Mouse (Mus musculus): ENCODE measurements around the gene Pmm1. TPM values are rescaled to one million over a fixed set of nuclear protein-coding genes. Genes with fewer than 3 reads are reported as not detected.

Gene Pmm1
- total and polyA plus RNA-seq, 3 experiments, result 51.8 to 140 (median 128) TPM

GRCm38 (mm10) chr15:81937098-81937972 lies 23.4 kb downstream of the Pmm1 start:
- peaks cover 20 to 60% of the 10 kb centered on the region in 2 experiments for H3K4me1 ChIP-seq (ENCODE audit: control insufficient read depth in 1 of 2, insufficient read depth in 2 of 2)
- no peak overlapping the region for H3K9ac ChIP-seq (ENCODE audit: insufficient read depth, low read depth)
- no peaks in the 10 kb centered on the region for H3K79me2 ChIP-seq (replicated peaks; ENCODE audit: control insufficient read depth, extremely low read depth, insufficient read depth, poor library complexity, severe bottlenecking)
- in situ Hi-C loops (cut with MboI; ENCODE audit: low pct_ligation_motif_present, low pct_unique_long_range_greater_than_20kb, low sequenced_read_pairs) (no loop called here), dilution Hi-C loops (cut with MboI; ENCODE audit: extremely low pct_ligation_motif_present, extremely low pct_unique_long_range_greater_than_20kb, low sequenced_read_pairs) (no loop called here)
- no peaks in the 10 kb centered on the region for H3K9me3 ChIP-seq (replicated peaks; ENCODE audit: low read length)
- no peaks in the 10 kb centered on the region for H3K27me3 ChIP-seq (replicated peaks)
- H3K4me2 ChIP-seq (ENCODE audit: insufficient read depth, low read depth, poor library complexity, severe bottlenecking), result no peak overlapping the region
- TF ChIP-seq UBTF (IDR thresholded peaks at IDR 0.05; ENCODE audit: low read depth, low read length) (no peak), NELFE (IDR thresholded peaks at IDR 0.05; ENCODE audit: low read depth, low read length) (no peak), RAD21 (IDR thresholded peaks at IDR 0.05; ENCODE audit: low read depth, low read length) (no peak), MAX (IDR thresholded peaks at IDR 0.05; ENCODE audit: low read length) (no peak), MYC (IDR thresholded peaks at IDR 0.05; ENCODE audit: low read depth, low read length) (no peak), ZMIZ1 (IDR thresholded peaks at IDR 0.05; ENCODE audit: low read depth, low read length) (no peak), ETS1 (conservative IDR thresholded peaks at IDR 0.05; ENCODE audit: low read depth, low read length) (no peak), JUN (IDR thresholded peaks at IDR 0.05; ENCODE audit: insufficient read depth, low read depth, low read length) (no peak), PAX5 (IDR thresholded peaks at IDR 0.05; ENCODE audit: low read length) (no peak), TBP (conservative IDR thresholded peaks at IDR 0.05; ENCODE audit: low read depth, low read length) (no peak), BHLHE40 (IDR thresholded peaks at IDR 0.05; ENCODE audit: low read depth, low read length) (no peak), IRF4 (IDR thresholded peaks at IDR 0.05; ENCODE audit: low read depth, low read length) (no peak), SMC3 (IDR thresholded peaks at IDR 0.05; ENCODE audit: low read depth, low read length) (no peak), GABPA (IDR thresholded peaks at IDR 0.05; ENCODE audit: insufficient replicate concordance, low read depth, low read length) (no peak), USF2 (conservative IDR thresholded peaks at IDR 0.05; ENCODE audit: low read depth, low read length) (no peak), ELF1 (IDR thresholded peaks at IDR 0.05; ENCODE audit: low read depth, low read length) (no peak), EP300 (IDR thresholded peaks at IDR 0.05; ENCODE audit: low read length) (no peak), MAZ (IDR thresholded peaks at IDR 0.05; ENCODE audit: low read depth, low read length) (no peak), NRF1 (IDR thresholded peaks at IDR 0.05; ENCODE audit: low read depth, low read length) (no peak), MXI1 (IDR thresholded peaks at IDR 0.05; ENCODE audit: low read depth, low read length) (no peak)
- no peaks in the 10 kb centered on the region for H3K36me3 ChIP-seq (replicated peaks in 1 of 2; ENCODE audit: control insufficient read depth in 1 of 2, insufficient read depth in 1 of 2, low read length in 1 of 2)
- no peak overlapping the region for H3K4me3 ChIP-seq (replicated peaks in 1 of 3; ENCODE audit: low read depth in 2 of 3, low read length in 2 of 3, poor library complexity in 1 of 3)
- no peak for DNase-seq (ENCODE audit: extremely low read depth)
- H3K27ac ChIP-seq (ENCODE audit: insufficient read depth, low read depth), result no peak overlapping the region

GRCm38 (mm10) chr15:81936679-81937078 lies 24.1 kb downstream of the Pmm1 start, which contains the start of gene Csdc2:
TSS of gene Csdc2 (plus strand) at chr15:81936759.
- no peak for TF ChIP-seq CTCF (conservative IDR thresholded peaks at IDR 0.05 in 1 of 2, IDR thresholded peaks at IDR 0.05 in 1 of 2; ENCODE audit: low read depth in 2 of 2, low read length in 2 of 2)
- no peak for TF ChIP-seq E2F4 (IDR thresholded peaks at IDR 0.05; ENCODE audit: insufficient replicate concordance, low read depth, low read length)
- TF ChIP-seq MXI1 (IDR thresholded peaks at IDR 0.05; ENCODE audit: low read depth, low read length), result no peak
- H3K4me3 ChIP-seq (replicated peaks in 1 of 3; ENCODE audit: low read depth in 2 of 3, low read length in 2 of 3, poor library complexity in 1 of 3), result no peak within 1 kb of the TSS
- H3K79me2 ChIP-seq (replicated peaks; ENCODE audit: control insufficient read depth, extremely low read depth, insufficient read depth, poor library complexity, severe bottlenecking), result no peaks in the 10 kb centered on the region
- no peaks in the 10 kb centered on the region for H3K36me3 ChIP-seq (replicated peaks in 1 of 2; ENCODE audit: control insufficient read depth in 1 of 2, insufficient read depth in 1 of 2, low read length in 1 of 2)
- in situ Hi-C loops (cut with MboI; ENCODE audit: low pct_ligation_motif_present, low pct_unique_long_range_greater_than_20kb, low sequenced_read_pairs) (no loop called here), dilution Hi-C loops (cut with MboI; ENCODE audit: extremely low pct_ligation_motif_present, extremely low pct_unique_long_range_greater_than_20kb, low sequenced_read_pairs) (no loop called here)
- DNase-seq (ENCODE audit: extremely low read depth), result no peak
- H3K9ac ChIP-seq (ENCODE audit: insufficient read depth, low read depth), result no peak within 1 kb of the TSS
- H3K4me2 ChIP-seq (ENCODE audit: insufficient read depth, low read depth, poor library complexity, severe bottlenecking), result no peak within 1 kb of the TSS
- no peaks in the 10 kb centered on the region for H3K27me3 ChIP-seq (replicated peaks)
- no peaks in the 10 kb centered on the region for H3K9me3 ChIP-seq (replicated peaks; ENCODE audit: low read length)
- H3K27ac ChIP-seq (ENCODE audit: insufficient read depth, low read depth), result no peak within 1 kb of the TSS
- peaks cover 20 to 58% of the 10 kb centered on the region in 2 experiments for H3K4me1 ChIP-seq (ENCODE audit: control insufficient read depth in 1 of 2, insufficient read depth in 2 of 2)
